Mouse (Mus musculus): ENCODE measurements around the gene Ms4a10. TPM values are rescaled to one million over a fixed set of nuclear protein-coding genes. Genes with fewer than 3 reads are reported as not detected.
A peak's percentile ranks its signal among the peaks of the same experiment; 100 is the strongest.

Gene Ms4a10
- not detected in 2 replicates for polyA plus RNA-seq (2014; fragmentation: Nextera tagmentation; extraction: Ambion mirVana)

GRCm38 (mm10) chr19:10974238-10974865, at the start of gene Ms4a10:
Gene Ms4a10, minus strand, starts transcription at chr19:10974670.
- whole genome bisulfite sequencing = 28% methylated on average over 4 of the region's 4 CpGs

GRCm38 (mm10) chr19:11022382-11022781, 47.9 kb upstream of the Ms4a10 start:
- Histone ChIP-seq H3K27ac (replicated peaks; ENCODE audit: low read depth, low read length) (no peak overlapping the region), H3K9me3 (ENCODE audit: control insufficient read depth, low read length) (no peaks in the 10 kb centered on the region), H3K9ac (ENCODE audit: low read length) (no peak overlapping the region), H3K4me2 (ENCODE audit: low read depth, severe bottlenecking) (no peak overlapping the region), H3K4me1 (ENCODE audit: control insufficient read depth, insufficient read depth, low read length) (no peaks in the 10 kb centered on the region), H3K36me3 (ENCODE audit: control insufficient read depth, insufficient read depth, low read length) (no peaks in the 10 kb centered on the region), H3K4me3 (ENCODE audit: low read depth, low read length) (no peak overlapping the region), H3K27me3 (ENCODE audit: control insufficient read depth, insufficient read depth, low read length) (no peaks in the 10 kb centered on the region)
- ATAC-seq (ENCODE audit: insufficient number of reproducible peaks, low FRiP score, low TSS enrichment, low read depth) = no peak
- DNase-seq (ENCODE audit: low spot score) = no peak

More at GRCm38 (mm10) chr19:10974238-10974865, at the start of gene Ms4a10:
- Histone ChIP-seq H3K4me2 (ENCODE audit: low read depth, severe bottlenecking) (no peak within 1 kb of the TSS), H3K9ac (ENCODE audit: low read length) (no peak within 1 kb of the TSS), H3K36me3 (ENCODE audit: control insufficient read depth, insufficient read depth, low read length) (no peaks in the 10 kb centered on the region), H3K27ac (replicated peaks; ENCODE audit: low read depth, low read length) (no peak within 1 kb of the TSS), H3K4me3 (ENCODE audit: low read depth, low read length) (no peak within 1 kb of the TSS), H3K4me1 (ENCODE audit: control insufficient read depth, insufficient read depth, low read length) (no peaks in the 10 kb centered on the region), H3K27me3 (ENCODE audit: control insufficient read depth, insufficient read depth, low read length) (no peaks in the 10 kb centered on the region), H3K9me3 (ENCODE audit: control insufficient read depth, low read length) (0 out of 2 replicates have a peak, but pooled peaks cover 3% of the 10 kb centered on the region)
- ATAC-seq (ENCODE audit: insufficient number of reproducible peaks, low FRiP score, low TSS enrichment, low read depth) (peak; percentile 65; the same call in 1 of the 2 replicates), DNase-seq (ENCODE audit: low spot score) (no peak)

GRCm38 (mm10) chr19:11017891-11018290, 43.4 kb upstream of the Ms4a10 start, which contains the start of gene Ms4a18:
Gene Ms4a18, minus strand, starts transcription at chr19:11018031.
- Histone ChIP-seq H3K9me3 (ENCODE audit: control insufficient read depth, low read length) (no peaks in the 10 kb centered on the region), H3K36me3 (ENCODE audit: control insufficient read depth, insufficient read depth, low read length) (no peaks in the 10 kb centered on the region), H3K4me2 (ENCODE audit: low read depth, severe bottlenecking) (no peak within 1 kb of the TSS), H3K27me3 (ENCODE audit: control insufficient read depth, insufficient read depth, low read length) (no peaks in the 10 kb centered on the region), H3K9ac (ENCODE audit: low read length) (no peak within 1 kb of the TSS), H3K27ac (replicated peaks; ENCODE audit: low read depth, low read length) (no peak within 1 kb of the TSS), H3K4me1 (ENCODE audit: control insufficient read depth, insufficient read depth, low read length) (no peaks in the 10 kb centered on the region), H3K4me3 (ENCODE audit: low read depth, low read length) (no peak within 1 kb of the TSS)
- no peak for DNase-seq (ENCODE audit: low spot score)
- ATAC-seq (ENCODE audit: insufficient number of reproducible peaks, low FRiP score, low TSS enrichment, low read depth) = no peak
- WGBS = 79% methylated on average over 3 of the region's 3 CpGs

DNA sequence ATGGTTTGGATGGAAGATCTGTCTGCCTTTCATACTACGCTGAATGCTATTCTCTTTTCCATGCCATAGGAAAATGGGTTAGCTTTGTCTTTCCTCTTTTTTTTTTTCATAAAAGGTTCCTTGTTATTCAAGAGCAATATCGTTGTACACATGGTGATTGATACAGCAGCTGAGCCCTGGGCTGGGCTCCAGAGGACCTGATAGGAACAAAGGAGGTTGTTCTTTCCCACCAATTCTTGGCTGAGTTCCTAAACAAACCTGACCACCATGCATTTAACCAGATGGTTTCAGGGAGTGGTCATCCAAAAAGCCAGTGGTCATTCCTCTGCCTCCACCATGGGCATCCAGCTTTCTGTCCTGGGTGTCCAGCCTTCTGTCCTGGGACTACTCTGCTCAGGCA, 42.8 kb upstream of the Ms4a10 start:
- no peaks in the 10 kb centered on the region for H3K27me3 ChIP-seq (ENCODE audit: control insufficient read depth, insufficient read depth, low read length)
- H3K9ac ChIP-seq (ENCODE audit: low read length) = no peak overlapping the region
- ATAC-seq (ENCODE audit: insufficient number of reproducible peaks, low FRiP score, low TSS enrichment, low read depth) = no peak
- H3K9me3 ChIP-seq (ENCODE audit: control insufficient read depth, low read length) = no peaks in the 10 kb centered on the region
- WGBS = 97% methylated on average over 2 of the region's 2 CpGs
- H3K27ac ChIP-seq (replicated peaks; ENCODE audit: low read depth, low read length) = no peak overlapping the region
- no peak for DNase-seq (ENCODE audit: low spot score)
- H3K4me2 ChIP-seq (ENCODE audit: low read depth, severe bottlenecking) = no peak overlapping the region
- no peak overlapping the region for H3K4me3 ChIP-seq (ENCODE audit: low read depth, low read length)
- no peaks in the 10 kb centered on the region for H3K4me1 ChIP-seq (ENCODE audit: control insufficient read depth, insufficient read depth, low read length)
- no peaks in the 10 kb centered on the region for H3K36me3 ChIP-seq (ENCODE audit: control insufficient read depth, insufficient read depth, low read length)

DNA sequence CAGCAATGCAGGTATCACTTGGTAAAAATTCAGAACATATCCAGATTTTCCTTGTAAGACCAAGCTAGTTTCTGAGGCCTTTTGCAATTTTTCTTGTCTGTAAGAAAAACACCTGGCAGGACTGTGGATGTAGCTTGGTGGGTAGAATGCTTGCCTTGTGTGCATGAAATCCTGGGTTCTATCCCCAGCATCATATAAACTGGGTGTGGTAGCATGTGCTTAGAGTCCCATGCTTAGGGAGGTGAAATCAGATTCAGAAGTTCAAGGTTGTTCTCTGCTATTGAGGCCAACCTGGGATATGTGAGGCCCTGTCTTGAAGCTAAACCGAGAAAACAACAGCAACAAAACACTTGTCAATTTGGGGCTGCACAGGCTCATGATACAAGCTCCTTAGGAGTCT, 41.5 kb upstream of the Ms4a10 start:
- Histone ChIP-seq H3K27ac (replicated peaks; ENCODE audit: low read depth, low read length) (no peak overlapping the region), H3K4me1 (ENCODE audit: control insufficient read depth, insufficient read depth, low read length) (no peaks in the 10 kb centered on the region), H3K4me3 (ENCODE audit: low read depth, low read length) (no peak overlapping the region), H3K4me2 (ENCODE audit: low read depth, severe bottlenecking) (no peak overlapping the region), H3K9ac (ENCODE audit: low read length) (no peak overlapping the region), H3K36me3 (ENCODE audit: control insufficient read depth, insufficient read depth, low read length) (no peaks in the 10 kb centered on the region), H3K9me3 (ENCODE audit: control insufficient read depth, low read length) (no peaks in the 10 kb centered on the region), H3K27me3 (ENCODE audit: control insufficient read depth, insufficient read depth, low read length) (no peaks in the 10 kb centered on the region)
- no peak for ATAC-seq (ENCODE audit: insufficient number of reproducible peaks, low FRiP score, low TSS enrichment, low read depth)
- no peak for DNase-seq (ENCODE audit: low spot score)
- WGBS = 86% methylated on average over 1 of the region's 1 CpGs

DNA sequence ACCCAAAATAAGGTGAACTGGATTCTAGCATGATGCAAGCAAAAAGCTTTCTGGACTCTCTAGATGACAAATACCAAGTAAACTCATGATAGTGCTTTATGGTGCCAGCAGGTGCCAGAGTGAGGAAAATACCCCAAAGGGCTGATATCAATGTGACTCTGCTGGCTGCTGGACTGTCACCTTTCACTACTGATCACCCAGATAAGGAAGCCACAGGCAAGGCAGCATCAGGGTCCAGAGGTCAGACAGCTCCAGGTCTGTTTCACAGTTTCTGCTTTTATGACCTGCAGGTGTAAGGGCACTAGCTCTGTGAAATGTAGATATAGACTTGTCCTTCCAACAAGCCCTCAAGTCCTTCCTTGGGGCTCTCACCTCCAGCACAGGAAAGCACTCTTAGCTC, 41.0 kb upstream of the Ms4a10 start:
- Histone ChIP-seq H3K27me3 (ENCODE audit: control insufficient read depth, insufficient read depth, low read length) (no peaks in the 10 kb centered on the region), H3K36me3 (ENCODE audit: control insufficient read depth, insufficient read depth, low read length) (no peaks in the 10 kb centered on the region), H3K4me3 (ENCODE audit: low read depth, low read length) (no peak overlapping the region), H3K9ac (ENCODE audit: low read length) (no peak overlapping the region), H3K27ac (replicated peaks; ENCODE audit: low read depth, low read length) (no peak overlapping the region), H3K4me2 (ENCODE audit: low read depth, severe bottlenecking) (no peak overlapping the region), H3K4me1 (ENCODE audit: control insufficient read depth, insufficient read depth, low read length) (no peaks in the 10 kb centered on the region), H3K9me3 (ENCODE audit: control insufficient read depth, low read length) (no peaks in the 10 kb centered on the region)
- no peak for DNase-seq (ENCODE audit: low spot score)
- ATAC-seq (ENCODE audit: insufficient number of reproducible peaks, low FRiP score, low TSS enrichment, low read depth) = no peak

DNA sequence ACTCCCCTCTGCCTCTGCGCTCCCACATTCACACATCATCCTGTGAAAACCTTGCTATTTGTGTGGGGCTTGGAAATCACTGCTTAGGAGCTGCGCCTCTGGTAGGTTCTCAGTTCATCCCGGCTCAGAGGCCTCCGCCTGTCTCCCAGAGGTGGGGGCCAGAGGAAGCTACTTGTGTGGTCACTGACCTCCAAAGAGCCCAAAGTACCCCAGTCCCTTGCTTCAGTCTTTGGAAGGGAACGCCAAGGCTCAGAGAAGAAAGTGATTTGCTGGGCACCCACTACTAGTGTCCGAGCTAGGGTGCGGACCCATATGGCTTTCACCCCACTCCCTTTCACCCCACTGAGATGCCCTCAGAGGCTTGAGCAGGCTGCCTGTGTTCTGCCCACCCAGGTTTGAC, 18.7 kb upstream of the Ms4a10 start, which contains the start of gene Ms4a15:
Gene Ms4a15, minus strand, starts transcription at position 101 of the 400 bp plus-strand sequence.
- 87% methylated on average over 7 of the region's 7 CpGs for WGBS
- H3K4me3 ChIP-seq (ENCODE audit: low read depth, low read length) = no peak within 1 kb of the TSS
- no peak for ATAC-seq (ENCODE audit: insufficient number of reproducible peaks, low FRiP score, low TSS enrichment, low read depth)

DNA sequence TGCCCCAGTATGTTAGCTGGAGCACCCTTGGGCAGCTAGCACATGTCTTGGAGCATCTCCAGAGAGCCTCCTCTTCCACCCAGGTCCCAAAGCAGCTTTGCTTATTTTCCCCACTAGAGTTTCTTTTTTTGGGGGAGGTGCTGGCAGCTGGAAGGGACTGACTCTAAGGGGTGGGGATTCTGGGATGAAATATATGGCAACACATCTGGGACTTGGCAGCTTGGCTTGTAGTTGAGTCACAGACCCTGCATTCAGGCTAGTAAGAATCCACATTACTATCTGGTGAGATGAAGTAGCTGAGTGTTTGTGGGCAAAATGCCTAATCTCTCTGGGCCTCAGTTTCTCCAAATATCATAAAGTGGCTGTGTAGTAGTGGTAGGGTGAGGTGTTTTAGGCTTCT, 17.4 kb upstream of the Ms4a10 start:
- Histone ChIP-seq H3K4me3 (ENCODE audit: low read depth, low read length) (no peak overlapping the region), H3K27me3 (ENCODE audit: control insufficient read depth, insufficient read depth, low read length) (no peaks in the 10 kb centered on the region), H3K4me1 (ENCODE audit: control insufficient read depth, insufficient read depth, low read length) (no peaks in the 10 kb centered on the region), H3K9ac (ENCODE audit: low read length) (no peak overlapping the region), H3K9me3 (ENCODE audit: control insufficient read depth, low read length) (no peaks in the 10 kb centered on the region), H3K4me2 (ENCODE audit: low read depth, severe bottlenecking) (no peak overlapping the region), H3K36me3 (ENCODE audit: control insufficient read depth, insufficient read depth, low read length) (no peaks in the 10 kb centered on the region), H3K27ac (replicated peaks; ENCODE audit: low read depth, low read length) (no peak overlapping the region)
- ATAC-seq (ENCODE audit: insufficient number of reproducible peaks, low FRiP score, low TSS enrichment, low read depth) (no peak), DNase-seq (ENCODE audit: low spot score) (no peak)

More for the DNA sequence above, 18.7 kb upstream of the Ms4a10 start, which contains the start of gene Ms4a15:
- DNase-seq (ENCODE audit: low spot score) = no peak
- Histone ChIP-seq H3K4me2 (ENCODE audit: low read depth, severe bottlenecking) (no peak within 1 kb of the TSS), H3K36me3 (ENCODE audit: control insufficient read depth, insufficient read depth, low read length) (no peaks in the 10 kb centered on the region), H3K27me3 (ENCODE audit: control insufficient read depth, insufficient read depth, low read length) (no peaks in the 10 kb centered on the region), H3K9me3 (ENCODE audit: control insufficient read depth, low read length) (no peaks in the 10 kb centered on the region), H3K9ac (ENCODE audit: low read length) (no peak within 1 kb of the TSS), H3K27ac (replicated peaks; ENCODE audit: low read depth, low read length) (no peak within 1 kb of the TSS), H3K4me1 (ENCODE audit: control insufficient read depth, insufficient read depth, low read length) (no peaks in the 10 kb centered on the region)

- Histone ChIP-seq H3K36me3 (ENCODE audit: control insufficient read depth, insufficient read depth, low read length) (no peaks in the 10 kb centered on the region), H3K4me3 (ENCODE audit: low read depth, low read length) (no peak overlapping the region), H3K9me3 (ENCODE audit: control insufficient read depth, low read length) (no peaks in the 10 kb centered on the region), H3K4me1 (ENCODE audit: control insufficient read depth, insufficient read depth, low read length) (no peaks in the 10 kb centered on the region), H3K27me3 (ENCODE audit: control insufficient read depth, insufficient read depth, low read length) (no peaks in the 10 kb centered on the region), H3K4me2 (ENCODE audit: low read depth, severe bottlenecking) (no peak overlapping the region), H3K9ac (ENCODE audit: low read length) (no peak overlapping the region), H3K27ac (replicated peaks; ENCODE audit: low read depth, low read length) (no peak overlapping the region)
- 15% methylated on average over 1 of the region's 1 CpGs for WGBS
- ATAC-seq (ENCODE audit: insufficient number of reproducible peaks, low FRiP score, low TSS enrichment, low read depth) = no peak
- DNase-seq (ENCODE audit: low spot score) = no peak
Measured at GRCm38 (mm10) chr19:10990751-10991150, 16.3 kb upstream of the Ms4a10 start.
